Mouse (Mus musculus) MEL (cell line): ENCODE data around the gene Bach2.

Source experiments
- CTCF ChIP-seq, 3 experiments: IDR thresholded peaks in 2 of 3; conservative IDR thresholded peaks in 1 of 3; 2 replicates each; pipeline ENCODE4 v1.5.1; 2011 to 2012; ENCODE audit warnings: low read length in 3 of 3, low read depth in 2 of 3, mild to moderate bottlenecking in 2 of 3, improper control_type of control experiment in 1 of 3, inconsistent platforms in 1 of 3, mixed read lengths in 1 of 3, moderate library complexity in 1 of 3; ENCODE audit not compliant: control insufficient read depth in 1 of 3, insufficient read depth in 1 of 3, poor library complexity in 1 of 3, severe bottlenecking in 1 of 3
- EP300 ChIP-seq, 2 experiments: IDR thresholded peaks; 2 replicates each; pipeline ENCODE4 v1.6.1; 2011; ENCODE audit warnings: improper control_type of control experiment in 2 of 2, low read length in 2 of 2, low read depth in 1 of 2, mild to moderate bottlenecking in 1 of 2
- JUND ChIP-seq: IDR thresholded peaks from 2 replicates; pipeline ENCODE4 v1.6.1; 2011; ENCODE audit warnings: low read depth, mild to moderate bottlenecking, improper control_type of control experiment, low read length
- MAX ChIP-seq: IDR thresholded peaks from 2 replicates; pipeline ENCODE4 v1.6.1; 2011; ENCODE audit warnings: low read length, improper control_type of control experiment
- MYC ChIP-seq: IDR thresholded peaks from 2 replicates; pipeline ENCODE4 v1.6.1; 2011; ENCODE audit warnings: low read depth, mild to moderate bottlenecking, low read length, improper control_type of control experiment, moderate library complexity
- POLR2A ChIP-seq, 2 experiments: IDR thresholded peaks; 2 replicates each; pipeline ENCODE4 v1.6.1; 2011 to 2012; ENCODE audit warnings: low read length in 2 of 2, mild to moderate bottlenecking in 2 of 2, control low read depth in 1 of 2, improper control_type of control experiment in 1 of 2, low read depth in 1 of 2, moderate library complexity in 1 of 2; ENCODE audit not compliant: control insufficient read depth in 1 of 2, insufficient read depth in 1 of 2, poor library complexity in 1 of 2
- POLR2AphosphoS2 ChIP-seq: IDR thresholded peaks from 2 replicates; pipeline ENCODE4 v1.6.1; 2011; ENCODE audit warnings: low read length, improper control_type of control experiment
- POLR2AphosphoS5 ChIP-seq: IDR thresholded peaks from 2 replicates; pipeline ENCODE4 v1.6.1; 2012; ENCODE audit warnings: low read depth, borderline replicate concordance, mild to moderate bottlenecking, inconsistent platforms, low read length, moderate library complexity, mixed read lengths
- SMC3 ChIP-seq: IDR thresholded peaks from 2 replicates; pipeline ENCODE4 v1.6.1; 2011; ENCODE audit warnings: low read depth, low read length, improper control_type of control experiment
- TBP ChIP-seq: IDR thresholded peaks from 2 replicates; pipeline ENCODE4 v1.8.0; 2011; ENCODE audit warnings: low read depth, low read length, improper control_type of control experiment
- USF2 ChIP-seq, 2 experiments: IDR thresholded peaks; 2 replicates each; pipeline ENCODE4 v1.6.1; 2011 to 2012; ENCODE audit warnings: improper control_type of control experiment in 2 of 2, low read length in 2 of 2, borderline replicate concordance in 1 of 2, inconsistent platforms in 1 of 2, low read depth in 1 of 2, mild to moderate bottlenecking in 1 of 2; ENCODE audit not compliant: insufficient read depth in 1 of 2

DNA sequence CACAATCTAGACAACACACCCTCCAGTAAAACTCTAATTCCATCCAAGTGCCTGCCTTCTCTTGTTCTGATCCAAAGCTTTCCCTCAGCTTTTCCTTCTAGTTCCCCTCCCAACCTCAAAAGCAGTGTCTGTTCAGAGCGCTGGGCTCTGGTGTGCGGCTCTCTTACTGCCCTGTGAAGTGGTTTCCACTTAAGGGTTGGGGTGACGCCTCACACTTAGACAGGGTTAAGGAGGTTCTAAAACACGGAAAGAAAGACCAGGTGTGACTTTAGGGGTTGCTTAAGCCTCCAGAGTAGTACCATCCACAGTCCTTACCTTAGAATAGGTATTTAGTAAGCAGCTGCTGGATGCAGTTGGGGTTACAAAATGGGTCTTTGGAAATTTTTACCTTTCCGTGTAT is 185.1 kb downstream of the Bach2 start:
- TF ChIP-seq POLR2A (IDR thresholded peaks at IDR 0.05; ENCODE audit: control insufficient read depth in 1 of 2, insufficient read depth in 1 of 2, low read depth in 1 of 2, low read length in 2 of 2, poor library complexity in 1 of 2), result no peak
- no peak for TF ChIP-seq POLR2AphosphoS5
- no peak for TF ChIP-seq SMC3
- TF ChIP-seq CTCF (IDR thresholded peaks at IDR 0.05 in 2 of 3, conservative IDR thresholded peaks at IDR 0.05 in 1 of 3; ENCODE audit: control insufficient read depth in 1 of 3, insufficient read depth in 1 of 3, low read depth in 2 of 3, low read length in 3 of 3, poor library complexity in 1 of 3, severe bottlenecking in 1 of 3), result no peak
- no peak for TF ChIP-seq JUND
- no peak for TF ChIP-seq MAX
- no peak for TF ChIP-seq MYC
- no peak for TF ChIP-seq POLR2AphosphoS2
- TF ChIP-seq EP300 (IDR thresholded peaks at IDR 0.05; ENCODE audit: low read depth in 1 of 2, low read length in 2 of 2), result no peak
- TF ChIP-seq TBP, result no peak
- no peak for TF ChIP-seq USF2 (IDR thresholded peaks at IDR 0.05; ENCODE audit: borderline replicate concordance in 1 of 2, insufficient read depth in 1 of 2, low read depth in 1 of 2, low read length in 2 of 2)
